Mouse (Mus musculus) stomach, adult 2 months (tissue): Measurements from ENCODE around the gene Kncn. TPM values are rescaled to one million over a fixed set of nuclear protein-coding genes. Genes with fewer than 3 reads are reported as not detected.

Source experiments
- polyA plus RNA-seq: library from polyadenylated mRNA; depleted of rRNA; stranded (reverse); fragments of >200 nt; gene quantifications from 2 replicates; pipeline ENCODE4 v1.2.3, GENCODE M21; 2012; rRNA removed

The Kncn gene
- polyA plus RNA-seq = not detected in 2 replicates

DNA sequence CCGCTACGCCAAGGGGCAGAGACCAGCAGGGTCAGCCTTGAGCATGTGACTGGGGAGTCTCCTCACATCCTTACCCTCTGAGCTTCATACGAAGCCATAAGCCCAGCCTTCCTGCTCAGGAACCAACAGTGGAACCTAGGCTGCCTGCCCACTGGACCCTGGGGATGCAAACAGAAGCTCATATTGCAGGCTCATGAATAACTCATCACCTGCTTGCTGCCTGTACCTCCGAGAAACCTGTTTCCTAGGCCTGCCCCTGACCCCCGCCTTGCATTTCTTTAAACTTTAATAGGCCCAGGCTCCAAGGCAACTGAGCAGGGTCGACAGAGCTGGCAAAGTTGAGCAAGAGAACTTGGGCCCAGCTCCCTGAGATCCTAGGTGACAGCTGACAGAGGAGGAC, at the start of gene Kncn:
Gene Kncn (plus strand): TSS at position 379 of the 400 bp plus-strand sequence.

DNA sequence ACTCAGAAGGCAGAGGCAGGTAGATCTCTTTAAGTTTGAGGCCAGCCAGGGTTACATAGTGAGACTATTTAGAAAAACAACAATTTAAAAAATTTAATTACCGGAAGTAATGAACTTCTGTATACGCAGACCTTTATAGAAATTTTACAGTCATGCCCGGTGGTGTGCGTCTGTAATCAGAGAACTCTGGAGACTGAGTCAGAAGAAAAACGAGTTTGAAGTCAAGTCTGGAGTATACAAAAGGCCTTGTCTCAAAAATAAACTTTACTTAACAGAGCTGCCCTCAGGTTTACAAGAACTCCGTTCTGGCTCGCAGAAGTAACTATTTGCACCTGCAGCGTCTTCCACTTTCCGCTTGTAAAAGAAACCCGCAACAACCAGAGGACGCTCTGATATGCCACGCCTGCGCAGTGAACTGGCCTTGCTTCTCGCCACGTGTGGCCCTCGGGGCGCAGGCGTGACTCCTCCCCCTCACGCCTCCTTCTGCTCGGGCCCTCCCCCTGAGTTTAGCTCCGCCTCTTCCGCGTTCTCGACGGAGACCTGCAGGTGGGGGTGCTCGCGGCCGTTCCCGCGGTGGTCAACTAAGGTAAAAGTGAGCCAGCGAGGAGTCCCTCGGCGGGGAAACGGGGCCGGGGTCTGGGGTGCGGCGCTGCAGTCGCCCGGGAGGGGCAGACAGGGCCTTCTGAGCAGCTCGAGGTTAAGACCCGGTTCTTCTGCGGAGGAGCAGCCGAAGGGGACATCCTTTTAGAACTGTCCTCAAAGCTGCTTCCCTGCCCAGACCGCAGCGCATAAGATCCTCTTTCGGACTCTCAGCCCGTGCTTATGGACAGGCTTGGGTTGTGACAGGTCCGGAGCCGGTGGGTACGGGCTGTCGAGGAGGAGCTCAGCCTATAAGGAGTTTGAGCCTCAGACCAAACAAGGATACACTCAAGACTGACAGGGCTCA, 45.2 kb upstream of the Kncn start, which contains the start of gene Mknk1:
Gene Mknk1 (plus strand): TSS at position 503 of the 946 bp plus-strand sequence.

DNA sequence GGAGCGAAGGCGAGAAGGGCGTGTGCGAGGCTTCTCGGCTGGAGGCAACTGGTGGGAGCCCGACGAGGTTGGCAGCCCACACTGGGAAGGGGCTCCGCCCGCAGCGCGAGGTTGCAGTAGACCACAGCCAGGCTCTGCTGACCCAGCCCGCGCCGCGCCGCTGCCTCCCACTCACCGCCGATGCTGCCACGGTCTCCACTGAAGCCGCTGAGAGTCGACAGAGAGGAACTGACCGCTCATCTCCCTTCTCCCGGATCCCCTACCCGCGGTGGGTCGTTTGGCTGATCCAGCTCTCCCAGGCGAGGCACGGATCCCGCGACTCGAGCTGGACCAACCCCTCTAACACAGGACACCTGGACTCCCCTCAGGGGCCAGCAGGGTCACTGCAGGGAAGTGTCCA, 6.4 kb downstream of the Kncn start, which contains the start of gene 6430628N08Rik:
Gene 6430628N08Rik (plus strand): TSS at position 113 of the 400 bp plus-strand sequence.

Other genes with a start within 250 kb of the Kncn start
- gene Cyp4b1, start 236.7 kb upstream of the Kncn start, polyA plus RNA-seq = 5.7 and 8.5 TPM in 2 replicates
- gene Efcab14, start 146.7 kb upstream of the Kncn start, polyA plus RNA-seq = 5.6 and 5.9 TPM in 2 replicates
- gene Tex38, start 103.4 kb upstream of the Kncn start, polyA plus RNA-seq = not detected in 2 replicates
- gene Atpaf1, start 99.6 kb upstream of the Kncn start, polyA plus RNA-seq = 7.7 and 18.9 TPM in 2 replicates
- gene Mob3c, start 56.3 kb upstream of the Kncn start, polyA plus RNA-seq = 6.3 and 6.8 TPM in 2 replicates
- gene Mknk1, start 45.2 kb upstream of the Kncn start, polyA plus RNA-seq = 12.3 and 17.2 TPM in 2 replicates
- gene 6430628N08Rik, start 6.3 kb downstream of the Kncn start, polyA plus RNA-seq = not detected in 2 replicates
- 1.2 and 1.4 TPM in 2 replicates for gene Dmbx1, start 55.5 kb downstream of the Kncn start, polyA plus RNA-seq
- 10.2 and 10.4 TPM in 2 replicates for gene Faah, start 133.5 kb downstream of the Kncn start, polyA plus RNA-seq
- gene Nsun4, start 169.5 kb downstream of the Kncn start, polyA plus RNA-seq = 2.1 and 2.2 TPM in 2 replicates
- gene Uqcrh, start 190.7 kb downstream of the Kncn start, polyA plus RNA-seq = 31.4 and 43.3 TPM in 2 replicates
- gene Lrrc41, start 190.9 kb downstream of the Kncn start, polyA plus RNA-seq = 45.8 and 46.0 TPM in 2 replicates
- gene Rad54l, start 239.3 kb downstream of the Kncn start, polyA plus RNA-seq = 0.35 and 0.61 TPM in 2 replicates
- gene Pomgnt1, start 239.4 kb downstream of the Kncn start, polyA plus RNA-seq = 13.1 and 13.5 TPM in 2 replicates